Mouse (Mus musculus) hematopoietic stem cell, adult 5-6 weeks (primary cell): ENCODE data around the gene Usp10. TPM values are rescaled to one million over a fixed set of nuclear protein-coding genes. Genes with fewer than 3 reads are reported as not detected.

ENCODE experiments used
- ATAC-seq, 2 experiments: fragments of 125-278 bp in 1 of 2; replicated peaks in 1 of 2; 2 replicates each; pipeline ENCODE4 v1.8.0; 2016 to 2017; ENCODE audit warnings: inconsistent platforms in 2 of 2, mild to moderate bottlenecking in 2 of 2, moderate number of reproducible peaks in 2 of 2, low read depth in 1 of 2, moderate TSS enrichment in 1 of 2; ENCODE audit not compliant: low FRiP score in 2 of 2, poor library complexity in 2 of 2, severe bottlenecking in 2 of 2, insufficient read depth in 1 of 2, low TSS enrichment in 1 of 2
- total RNA-seq: library from RNA; stranded (forward); fragments of 172-1452, 232-1000 nt; gene quantifications from 2 replicates; pipeline ENCODE4 v1.2.3, GENCODE M21; 2017

Usp10 gene
- total RNA-seq, 1 experiment from 2014 or later, result 41.0 TPM

DNA sequence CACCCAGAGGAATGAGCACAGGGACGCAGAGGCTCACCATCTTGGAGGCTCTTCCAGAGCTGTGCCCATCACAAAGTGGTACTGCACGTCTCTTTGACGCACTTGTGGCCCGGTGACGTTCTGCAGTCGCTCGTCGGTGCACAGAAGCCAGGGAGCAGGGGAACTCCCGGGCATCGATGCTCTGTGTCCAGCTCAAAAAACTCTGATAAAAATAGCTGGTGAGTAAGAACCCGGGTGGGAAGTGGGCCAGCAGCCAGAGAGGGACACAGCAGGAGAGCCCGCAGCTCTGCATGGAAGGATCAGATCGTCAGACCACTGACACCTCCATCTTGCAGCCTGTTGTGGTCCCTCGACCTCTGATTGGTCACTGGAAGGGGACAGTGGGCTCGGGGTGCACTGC lies 77.9 kb downstream of the Usp10 start:
- no peak for ATAC-seq

DNA sequence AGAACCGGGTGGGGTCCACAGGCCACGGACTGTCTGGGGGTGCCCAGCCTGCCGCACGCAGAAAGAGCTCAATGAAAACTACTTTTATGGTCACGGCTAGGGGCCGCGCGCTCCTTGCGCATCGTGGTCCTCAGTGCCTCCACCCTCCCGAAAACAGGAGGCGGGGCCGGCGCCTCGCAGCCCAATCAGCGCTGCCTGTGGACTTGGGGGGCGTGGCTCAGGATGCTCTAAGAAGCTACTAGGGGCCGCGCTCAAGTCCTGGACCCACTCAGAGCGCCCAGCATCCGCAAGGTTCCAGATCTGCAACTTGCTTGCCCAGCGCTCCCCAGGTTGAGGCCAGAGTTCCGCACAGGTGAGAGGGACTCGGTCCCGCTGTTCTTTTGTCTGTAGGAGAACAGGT lies 82.1 kb downstream of the Usp10 start, which contains the start of gene Crispld2:
Gene Crispld2, plus strand, starts transcription at position 190 of the 400 bp plus-strand sequence.
- peak; percentile 90 to 93 for ATAC-seq

DNA sequence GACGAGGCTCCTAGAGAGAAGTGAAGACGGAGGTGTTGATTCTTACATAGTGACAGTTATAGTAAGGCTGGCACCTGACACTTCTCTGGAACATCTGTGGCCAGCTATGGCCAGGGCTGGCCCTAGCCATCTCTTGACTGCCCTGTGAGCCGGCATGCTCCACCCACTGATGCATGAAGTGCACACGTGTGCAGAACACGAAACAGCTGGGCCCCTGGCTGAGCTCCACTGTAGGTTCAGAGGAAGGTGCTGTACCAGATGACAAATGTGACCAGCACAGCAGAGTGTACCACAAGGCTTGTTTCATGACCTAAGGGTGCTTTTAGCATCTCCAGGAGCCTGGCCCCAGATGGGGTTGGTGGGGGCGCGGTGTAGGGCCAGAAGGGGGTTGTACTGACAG lies 84.0 kb downstream of the Usp10 start:
- no peak for ATAC-seq

DNA sequence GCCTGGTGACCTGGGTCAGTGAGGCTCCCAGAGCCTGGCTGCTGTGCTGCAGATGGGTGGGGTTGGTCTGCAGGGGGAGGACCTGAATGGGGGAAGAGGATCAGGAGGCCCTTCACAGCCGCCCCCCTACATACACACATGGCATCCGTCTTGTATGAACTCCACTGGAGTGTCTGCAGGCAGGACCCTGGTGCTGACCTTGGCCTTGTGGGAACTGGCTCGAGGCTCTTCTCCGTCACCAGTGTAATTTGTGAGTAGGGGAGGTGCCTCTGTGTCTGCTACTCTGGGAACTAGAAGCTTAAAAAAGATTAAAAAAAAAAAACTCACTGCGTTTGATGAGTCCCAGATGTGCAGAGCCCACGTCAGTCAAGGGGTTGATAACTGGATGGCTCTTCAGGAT lies 84.4 kb downstream of the Usp10 start:
- no peak for ATAC-seq

DNA sequence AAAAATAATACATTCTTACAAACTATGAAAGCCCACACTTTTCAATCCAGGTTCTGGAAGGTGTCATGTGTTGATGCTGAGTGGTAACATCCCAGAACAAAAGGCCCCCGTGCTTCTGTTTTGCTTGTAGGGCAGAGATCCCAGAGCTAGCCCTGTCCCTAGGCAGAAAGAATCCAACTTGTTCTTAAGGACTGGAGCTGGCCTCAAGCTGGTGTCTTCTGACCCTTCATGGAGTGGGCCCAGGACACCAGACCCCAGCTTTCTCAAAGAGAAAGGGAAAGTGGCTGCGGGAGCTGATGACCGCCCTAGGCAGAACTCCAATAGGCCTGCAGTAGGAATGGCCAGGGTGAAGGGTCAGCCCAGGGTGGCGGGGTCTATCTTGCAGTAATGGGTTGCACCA lies 87.1 kb downstream of the Usp10 start:
- ATAC-seq, result no peak

DNA sequence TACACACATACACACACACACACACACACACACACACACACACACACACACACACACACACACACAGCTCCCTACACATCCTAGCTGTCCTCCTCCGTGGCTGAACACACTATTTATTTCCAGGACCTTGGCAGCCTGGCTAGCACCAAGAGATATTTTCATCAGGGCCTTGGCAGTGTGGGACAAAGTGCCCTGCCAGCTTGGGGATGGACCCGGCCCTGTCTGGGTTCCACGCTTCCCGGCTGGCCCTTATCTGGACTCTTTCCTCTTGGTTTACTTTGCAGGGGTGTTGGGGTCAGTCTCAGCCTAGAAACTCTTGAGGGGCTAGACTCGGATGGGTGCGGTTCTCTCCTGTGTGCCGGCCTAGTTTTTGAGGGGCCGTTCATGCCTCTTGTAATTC lies 90.3 kb downstream of the Usp10 start:
- ATAC-seq, result no peak

DNA sequence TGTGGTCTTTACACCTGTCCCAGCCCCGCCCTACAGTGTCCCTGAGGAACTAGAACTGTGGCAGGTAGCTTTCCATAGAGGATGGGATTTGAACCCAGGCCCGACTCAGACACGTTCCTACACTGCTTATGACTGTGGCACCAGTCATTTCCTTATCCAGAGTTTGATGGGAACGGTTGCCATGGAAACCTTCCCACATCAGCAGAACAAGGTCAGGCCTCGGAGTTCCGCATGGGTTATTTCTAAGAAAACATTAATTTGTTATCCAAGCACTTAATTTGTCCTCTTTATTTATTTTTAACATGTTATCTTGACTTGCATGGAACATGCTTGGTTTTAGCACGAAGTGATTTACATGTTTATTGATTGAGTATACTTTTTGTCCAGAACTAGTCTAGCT lies 91.6 kb downstream of the Usp10 start:
- no peak for ATAC-seq

DNA sequence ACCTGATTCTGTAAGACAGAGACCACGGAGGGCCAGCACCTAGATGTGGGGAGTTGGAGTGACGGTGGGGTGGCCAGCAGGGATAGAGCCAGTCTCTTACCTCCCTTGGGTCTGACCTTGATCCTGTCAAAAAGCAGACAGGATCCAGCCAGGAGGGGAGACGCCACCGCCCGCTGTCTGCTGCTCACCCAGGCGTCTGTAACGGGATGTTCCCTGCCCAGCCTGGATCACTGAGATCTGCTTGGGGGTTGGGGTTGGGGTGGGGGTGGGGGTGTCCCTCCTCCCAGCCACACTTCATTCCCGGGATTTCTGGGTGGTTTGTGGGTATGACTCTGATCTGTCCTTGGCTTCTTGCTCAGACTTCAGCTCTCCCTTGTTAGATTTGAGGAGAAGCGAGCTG lies 92.2 kb downstream of the Usp10 start:
- no peak for ATAC-seq

DNA sequence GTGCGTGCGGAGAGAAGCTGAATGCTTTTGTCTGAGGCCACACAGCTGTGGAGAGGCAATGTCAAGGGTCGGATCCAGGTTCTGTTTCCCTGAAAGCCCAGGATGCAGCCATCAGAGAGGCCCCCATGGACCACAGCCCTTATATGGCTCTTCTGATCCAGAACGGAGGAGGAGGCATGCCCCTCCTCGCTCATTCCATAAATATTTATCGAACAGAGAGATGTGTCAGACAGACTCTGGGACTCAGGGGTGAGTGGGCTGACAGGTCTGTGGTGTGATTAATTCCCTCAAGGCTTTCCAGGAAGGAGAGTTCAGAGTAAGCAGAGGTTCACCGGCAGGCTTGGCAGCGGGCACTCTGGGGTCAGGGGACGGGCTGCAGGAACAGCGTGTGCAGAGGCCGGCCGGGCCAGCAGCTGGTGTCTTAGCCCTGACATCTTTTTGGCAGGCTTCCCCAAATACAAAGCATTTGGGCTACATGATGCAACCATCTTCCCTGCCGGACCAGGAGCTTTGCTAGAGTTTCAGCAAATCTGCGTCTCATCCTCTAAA lies 94.1 kb downstream of the Usp10 start:
- no peak for ATAC-seq

DNA sequence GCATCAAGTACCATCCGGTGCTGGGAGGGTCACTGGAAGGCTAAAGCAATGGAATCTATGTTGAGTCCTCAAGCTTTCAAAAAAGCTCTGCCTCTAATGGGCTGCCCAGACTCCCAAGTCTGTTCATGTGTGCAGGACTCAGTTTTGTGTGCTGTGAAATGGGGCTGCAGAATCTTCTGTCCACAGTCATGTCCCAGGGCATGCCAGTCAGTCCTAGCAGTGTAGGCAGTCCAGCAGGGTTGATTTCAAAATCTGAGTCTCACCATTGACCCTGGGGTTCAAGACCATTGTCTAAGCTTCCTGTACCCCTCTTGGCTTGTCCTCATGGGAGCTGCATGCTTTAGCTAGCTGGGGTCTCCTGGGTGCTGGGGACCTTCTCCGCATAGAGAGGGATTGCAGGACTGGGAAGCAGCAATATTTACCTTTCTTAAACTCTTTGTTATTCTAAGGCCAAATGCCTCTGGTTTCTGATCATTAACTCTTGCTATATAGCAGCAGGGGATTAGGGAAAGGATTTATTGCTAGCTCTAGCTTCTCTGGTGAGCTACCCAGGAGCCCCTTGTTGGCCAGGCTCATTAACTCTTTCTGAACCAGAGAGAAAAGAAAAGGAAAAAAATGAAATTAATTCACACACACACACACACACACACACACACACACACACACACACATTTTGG lies 94.7 kb downstream of the Usp10 start:
- ATAC-seq, result no peak

DNA sequence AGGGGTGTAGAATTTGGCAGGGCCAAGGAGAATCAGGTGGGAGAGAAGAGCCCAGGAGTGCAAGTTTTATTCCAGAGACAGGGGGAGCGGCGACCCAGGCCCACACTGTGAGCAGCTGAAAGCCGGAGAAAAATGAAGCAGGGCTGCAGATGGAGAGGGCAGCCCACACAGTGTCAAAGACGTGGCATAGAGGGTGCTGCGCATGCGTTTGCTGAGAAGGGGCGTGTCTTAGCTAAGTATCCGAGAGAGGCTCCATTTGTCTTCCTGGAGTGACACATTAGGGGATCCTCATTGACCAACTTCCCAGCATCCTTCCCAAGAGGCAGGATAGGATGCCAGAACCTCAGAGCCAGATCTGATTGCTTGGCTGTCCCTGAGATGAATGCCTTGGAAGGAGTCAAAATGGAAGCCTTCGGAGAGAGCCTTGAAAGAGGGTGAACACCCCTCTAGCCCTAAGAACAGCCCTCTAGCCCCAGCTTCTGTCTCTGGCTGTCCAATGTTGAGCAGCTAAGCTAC lies 96.5 kb downstream of the Usp10 start:
- no peak for ATAC-seq

Other genes starting within 250 kb of the Usp10 start
- not detected in 2 replicates for gene Wfdc1, start 244.0 kb upstream of the Usp10 start, total RNA-seq
- gene Atp2c2, start 210.4 kb upstream of the Usp10 start, total RNA-seq, result not detected in 2 replicates
- gene Tldc1, start 131.9 kb upstream of the Usp10 start, total RNA-seq, result 7.9 and 14.4 TPM in 2 replicates
- 84.9 and 161 TPM in 2 replicates for gene Cotl1, start 69.8 kb upstream of the Usp10 start, total RNA-seq
- gene Klhl36, start 48.1 kb upstream of the Usp10 start, total RNA-seq, result 8.1 and 9.3 TPM in 2 replicates
- 18.4 and 33.8 TPM in 2 replicates for gene Gm20388, start 481 bp downstream of the Usp10 start, total RNA-seq
- gene Crispld2, start 82.1 kb downstream of the Usp10 start, total RNA-seq, result 2.1 and 6.6 TPM in 2 replicates
- 16.1 and 18.4 TPM in 2 replicates for gene Zdhhc7, start 191.1 kb downstream of the Usp10 start, total RNA-seq
- 4.9 and 9.8 TPM in 2 replicates for gene 6430548M08Rik, start 203.8 kb downstream of the Usp10 start, total RNA-seq